Mouse (Mus musculus) hindbrain, embryonic 12.5 days (tissue): ENCODE measurements around the gene Trp63. TPM values are rescaled to one million over a fixed set of nuclear protein-coding genes. Genes with fewer than 3 reads are reported as not detected.

Experiments
- ATAC-seq: fragments of 200-750 bp; cut with Nextera tagmentation; 2 replicates; pipeline ENCODE4 v1.8.0; 2017; ENCODE audit warnings: moderate TSS enrichment; ENCODE audit not compliant: low FRiP score
- H3K27ac ChIP-seq: fragments of 300-500 bp; sonication (generic); 2 replicates; pipeline ENCODE4 v1.5.1; 2016; ENCODE audit warnings: mild to moderate bottlenecking
- H3K27me3 ChIP-seq: fragments of 300-500 bp; sonication (generic); 2 replicates; pipeline ENCODE4 v1.6.1; 2016; ENCODE audit warnings: mild to moderate bottlenecking
- H3K36me3 ChIP-seq: fragments of 300-500 bp; sonication (generic); 2 replicates; pipeline ENCODE4 v1.6.1; 2016; ENCODE audit warnings: mild to moderate bottlenecking
- H3K4me1 ChIP-seq: fragments of 300-500 bp; sonication (generic); 2 replicates; pipeline ENCODE4 v1.6.1; 2016
- H3K4me2 ChIP-seq: fragments of 300-500 bp; sonication (generic); replicated peaks from 2 replicates; pipeline ENCODE4 v1.6.1; 2016; ENCODE audit warnings: mild to moderate bottlenecking
- H3K4me3 ChIP-seq: fragments of 300-500 bp; sonication (generic); 2 replicates; pipeline ENCODE4 v1.5.1; 2016; ENCODE audit warnings: mild to moderate bottlenecking
- H3K9ac ChIP-seq: fragments of 300-500 bp; sonication (generic); 2 replicates; pipeline ENCODE4 v1.6.1; 2016; ENCODE audit warnings: mild to moderate bottlenecking, moderate library complexity
- H3K9me3 ChIP-seq: fragments of 300-500 bp; sonication (generic); replicated peaks from 2 replicates; pipeline ENCODE4 v1.6.1; 2016; ENCODE audit warnings: mild to moderate bottlenecking
- WGBS: fragments of 180-500 bp; shearing (Covaris S2); methylation state at CpG from one replicate; pipeline ENCODE4 v1.1.7; 2016; 5-methylcytosine and 5-hydroxymethylcytosine counted together
- polyA plus RNA-seq: library from polyadenylated mRNA; unstranded; fragments of >200 nt; fragmentation: Nextera tagmentation; extraction: Ambion mirVana; gene quantifications from 2 replicates; pipeline ENCODE4 v1.2.1, GENCODE M21; 2016

Gene Trp63
- polyA plus RNA-seq, 1 experiment from 2014 or later: 3.1 TPM

DNA sequence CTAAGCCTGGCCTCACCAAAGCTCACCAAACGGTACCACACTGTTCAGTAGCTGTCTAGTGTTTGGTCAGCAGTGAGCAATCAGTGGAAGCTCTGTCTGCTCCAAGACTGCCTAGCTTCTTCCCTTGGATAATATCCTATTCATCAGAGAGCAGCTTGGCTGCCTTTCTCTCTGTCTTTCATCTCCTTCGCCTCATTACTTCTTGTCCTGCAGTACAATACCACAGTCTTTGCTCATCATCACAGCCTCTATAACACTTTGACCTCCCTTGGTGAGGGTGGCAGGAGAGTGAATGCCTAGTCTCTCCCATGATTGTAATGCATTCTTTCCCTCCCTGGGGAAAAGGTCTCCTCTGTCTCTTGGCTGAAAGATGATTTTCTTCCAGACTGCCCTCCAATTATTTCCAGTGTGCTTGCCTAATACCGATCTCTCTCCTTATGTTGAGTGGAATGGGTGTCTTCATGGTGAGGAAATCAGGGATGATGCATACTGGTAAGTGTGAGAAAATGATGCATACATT, 216.9 kb downstream of the Trp63 start:
- H3K36me3 ChIP-seq: no peaks in the 10 kb centered on the region
- H3K27me3 ChIP-seq: no peaks in the 10 kb centered on the region
- no peak overlapping the region for H3K4me2 ChIP-seq
- 0 out of 2 replicates have a peak, but pooled peaks cover 7% of the 10 kb centered on the region for H3K4me1 ChIP-seq
- H3K4me3 ChIP-seq: no peak overlapping the region
- WGBS: 32% methylated on average over 3 of the region's 3 CpGs
- peak; percentile 71; the same call in 1 of the 2 replicates for ATAC-seq
- H3K9me3 ChIP-seq: no peaks in the 10 kb centered on the region
- H3K27ac ChIP-seq: no peak overlapping the region
- H3K9ac ChIP-seq: no peak overlapping the region

DNA sequence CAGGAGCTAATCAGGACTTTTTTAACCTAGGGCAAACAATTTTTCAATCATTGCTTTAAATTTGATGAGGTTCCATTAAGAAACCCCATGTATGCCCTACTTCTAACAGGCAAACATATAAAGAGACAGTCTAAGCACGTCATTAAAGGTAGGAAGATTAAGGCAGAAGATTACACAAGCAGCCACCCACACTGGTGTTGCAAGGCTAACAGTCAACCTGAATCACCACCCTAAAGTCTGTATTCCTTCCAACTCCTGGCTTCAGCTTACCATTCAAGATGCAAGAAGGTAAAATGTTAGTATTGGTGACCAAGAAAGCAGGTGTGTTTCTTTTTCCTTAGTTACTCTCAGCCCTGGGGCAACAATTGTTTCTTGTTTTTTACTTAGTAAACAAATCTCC, 228.6 kb downstream of the Trp63 start:
- no peak for ATAC-seq
- Histone ChIP-seq H3K36me3 (no peaks in the 10 kb centered on the region), H3K4me1 (no peaks in the 10 kb centered on the region), H3K27ac (no peak overlapping the region), H3K9ac (no peak overlapping the region), H3K4me2 (no peak overlapping the region), H3K9me3 (no peaks in the 10 kb centered on the region), H3K4me3 (no peak overlapping the region), H3K27me3 (no peaks in the 10 kb centered on the region)
- 81% methylated on average over 1 of the region's 1 CpGs for WGBS

DNA sequence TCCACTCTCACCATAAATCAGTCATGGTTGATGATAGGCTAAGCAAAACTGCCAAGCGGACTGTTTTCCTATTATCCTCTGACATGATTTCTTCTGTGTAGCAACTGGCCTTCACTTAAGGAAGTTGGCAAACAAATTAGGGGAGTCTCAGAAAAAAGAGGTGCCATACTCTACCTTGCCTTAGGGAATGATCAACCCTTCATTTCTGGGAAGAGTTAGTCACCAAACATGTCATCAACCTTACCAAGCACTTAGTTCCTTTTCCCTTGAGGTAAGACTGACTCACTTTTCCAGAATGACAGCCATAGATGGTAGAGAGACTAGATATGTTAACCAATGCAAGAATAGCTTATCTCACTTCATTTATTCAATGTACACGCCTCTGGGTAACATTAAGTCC, 250.6 kb downstream of the Trp63 start:
- Histone ChIP-seq H3K9ac (no peak overlapping the region), H3K36me3 (no peaks in the 10 kb centered on the region), H3K4me1 (no peaks in the 10 kb centered on the region), H3K27me3 (no peaks in the 10 kb centered on the region), H3K4me2 (no peak overlapping the region), H3K4me3 (no peak overlapping the region), H3K27ac (no peak overlapping the region), H3K9me3 (no peaks in the 10 kb centered on the region)
- no peak for ATAC-seq
- 88% methylated on average over 2 of the region's 2 CpGs for WGBS
